Mouse (Mus musculus): Measurements from ENCODE around the gene Dtd1. TPM values are rescaled to one million over a fixed set of nuclear protein-coding genes. Genes with fewer than 3 reads are reported as not detected.

The Dtd1 gene
- polyA plus RNA-seq, 1 experiment from 2014 or later, result 50.8 TPM

DNA sequence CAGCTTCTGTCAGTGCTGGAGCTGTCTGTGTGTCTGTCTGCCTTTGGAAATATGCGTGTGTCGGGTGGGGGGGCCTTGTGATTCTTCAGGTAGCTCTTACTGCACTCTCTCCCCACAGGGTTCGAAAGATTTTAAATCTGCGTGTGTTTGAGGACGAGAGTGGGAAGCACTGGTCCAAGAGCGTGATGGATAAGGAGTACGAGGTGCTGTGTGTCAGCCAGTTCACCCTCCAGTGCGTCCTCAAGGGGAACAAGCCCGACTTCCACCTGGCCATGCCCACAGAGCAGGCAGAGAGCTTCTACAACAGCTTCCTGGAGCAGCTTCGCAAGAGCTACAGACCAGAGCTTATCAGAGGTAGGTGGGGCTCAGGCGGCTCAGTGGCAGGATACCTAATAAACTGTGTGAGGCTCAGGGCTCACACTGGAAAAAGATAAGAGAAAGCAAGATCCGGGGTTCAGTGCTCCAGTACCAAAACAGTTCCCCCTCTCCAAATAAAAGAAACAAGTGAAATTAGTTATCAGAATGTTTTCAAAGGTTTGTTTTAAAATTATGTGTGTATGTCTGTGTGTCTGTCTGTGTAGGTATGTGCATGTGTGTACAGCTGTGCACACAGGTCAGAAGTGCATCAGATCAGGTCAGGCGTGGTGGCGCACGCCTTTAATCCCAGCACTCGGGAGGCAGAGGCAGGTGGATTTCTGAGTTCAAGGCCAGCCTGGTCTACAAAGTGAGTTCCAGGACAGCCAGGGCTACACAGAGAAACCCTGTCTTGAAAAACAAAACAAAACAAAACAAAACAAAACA lies 17.6 kb downstream of the Dtd1 start:
- H3K4me2 ChIP-seq, result no peak overlapping the region
- H3K4me1 ChIP-seq, result no peaks in the 10 kb centered on the region
- ATAC-seq (ENCODE audit: insufficient number of reproducible peaks, insufficient read depth, low FRiP score, low TSS enrichment, low read depth), result no peak
- WGBS, result 89% methylated on average over 16 of the region's 16 CpGs
- H3K9ac ChIP-seq, result no peak overlapping the region
- no peaks in the 10 kb centered on the region for H3K9me3 ChIP-seq
- H3K4me3 ChIP-seq, result no peak overlapping the region
- no peaks in the 10 kb centered on the region for H3K36me3 ChIP-seq
- H3K27me3 ChIP-seq, result no peaks in the 10 kb centered on the region
- no peak overlapping the region for H3K27ac ChIP-seq

DNA sequence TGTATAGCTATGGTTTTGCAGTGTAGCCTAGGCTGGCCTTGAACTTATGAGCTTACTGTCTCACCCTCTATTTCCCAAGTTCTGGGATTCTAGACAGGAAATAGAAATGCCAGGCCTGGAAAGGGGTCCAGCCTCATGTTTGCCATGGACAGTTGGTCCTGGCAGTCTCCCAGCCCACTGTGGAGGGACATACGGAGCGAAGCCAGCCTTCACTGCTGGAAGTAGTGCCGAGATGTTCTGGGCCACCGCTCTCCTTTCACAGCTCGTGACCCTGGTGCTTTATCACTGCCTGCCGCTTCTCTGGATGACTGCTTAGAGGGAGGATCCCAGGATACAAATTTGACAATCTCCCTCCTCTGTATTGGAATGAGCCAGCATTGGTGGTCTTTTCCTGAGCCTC lies 21.8 kb downstream of the Dtd1 start:
- Histone ChIP-seq H3K27me3 (no peaks in the 10 kb centered on the region), H3K9me3 (no peaks in the 10 kb centered on the region), H3K27ac (no peak overlapping the region), H3K4me3 (no peak overlapping the region), H3K36me3 (no peaks in the 10 kb centered on the region), H3K4me2 (no peak overlapping the region), H3K9ac (no peak overlapping the region), H3K4me1 (no peaks in the 10 kb centered on the region)
- WGBS, result 87% methylated on average over 6 of the region's 6 CpGs
- ATAC-seq (ENCODE audit: insufficient number of reproducible peaks, insufficient read depth, low FRiP score, low TSS enrichment, low read depth), result no peak

DNA sequence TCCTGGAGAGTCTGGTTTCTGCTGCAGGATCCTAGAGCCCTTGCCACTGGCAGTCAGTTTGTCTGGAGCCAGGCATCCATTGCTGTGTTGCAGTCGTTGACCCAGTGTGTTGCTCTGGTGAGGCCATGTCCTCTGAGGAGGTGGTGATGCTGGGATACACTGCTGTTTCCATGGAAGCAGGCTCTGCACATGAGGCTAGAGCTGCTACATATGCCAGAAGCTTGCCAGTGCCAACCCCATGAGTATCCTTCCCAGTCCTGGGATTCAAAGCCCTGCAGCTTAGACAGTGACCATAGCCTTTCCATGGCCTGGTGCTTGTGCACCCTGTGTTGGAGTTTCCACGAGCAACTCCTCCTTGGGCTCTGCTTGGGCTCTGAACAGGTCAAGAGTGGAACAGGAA lies 33.9 kb downstream of the Dtd1 start:
- H3K4me1 ChIP-seq, result peaks cover 4% of the 10 kb centered on the region; the same call in 1 of the 2 replicates
- peaks cover 5% of the 10 kb centered on the region; the same call in 1 of the 2 replicates for H3K36me3 ChIP-seq
- H3K4me3 ChIP-seq, result no peak overlapping the region
- no peak overlapping the region for H3K4me2 ChIP-seq
- whole genome bisulfite sequencing, result 93% methylated on average over 2 of the region's 2 CpGs
- no peak overlapping the region for H3K9ac ChIP-seq
- no peak for ATAC-seq (ENCODE audit: insufficient number of reproducible peaks, insufficient read depth, low FRiP score, low TSS enrichment, low read depth)
- H3K9me3 ChIP-seq, result peaks cover 5% of the 10 kb centered on the region; the same call in 1 of the 2 replicates
- H3K27me3 ChIP-seq, result no peaks in the 10 kb centered on the region
- H3K27ac ChIP-seq, result no peak overlapping the region

DNA sequence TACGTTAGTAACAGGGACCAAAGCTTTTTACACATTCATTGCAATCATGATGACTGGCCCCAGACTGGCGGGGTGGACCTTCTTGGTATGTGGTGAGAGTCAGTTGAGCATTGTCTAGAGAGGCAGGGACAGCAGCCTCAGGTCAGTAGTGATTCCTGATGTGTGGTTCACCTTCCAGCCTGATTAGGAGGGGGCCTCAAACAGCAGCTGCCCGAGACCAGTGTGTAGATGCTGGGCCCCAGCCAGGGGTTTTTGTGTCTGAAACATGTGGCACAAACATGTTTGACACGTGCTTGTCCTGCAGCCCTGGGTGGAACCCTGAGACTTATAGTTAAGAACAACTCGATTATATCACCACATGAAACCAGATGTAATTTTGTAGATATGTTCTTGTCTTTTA lies 34.5 kb downstream of the Dtd1 start:
- H3K27me3 ChIP-seq, result no peaks in the 10 kb centered on the region
- H3K4me2 ChIP-seq, result no peak overlapping the region
- H3K4me3 ChIP-seq, result no peak overlapping the region
- peaks cover 4% of the 10 kb centered on the region; the same call in 1 of the 2 replicates for H3K4me1 ChIP-seq
- H3K36me3 ChIP-seq, result peaks cover 5% of the 10 kb centered on the region; the same call in 1 of the 2 replicates
- H3K27ac ChIP-seq, result no peak overlapping the region
- H3K9me3 ChIP-seq, result peaks cover 5% of the 10 kb centered on the region; the same call in 1 of the 2 replicates
- 59% methylated on average over 5 of the region's 5 CpGs for WGBS
- H3K9ac ChIP-seq, result no peak overlapping the region
- no peak for ATAC-seq (ENCODE audit: insufficient number of reproducible peaks, insufficient read depth, low FRiP score, low TSS enrichment, low read depth)

DNA sequence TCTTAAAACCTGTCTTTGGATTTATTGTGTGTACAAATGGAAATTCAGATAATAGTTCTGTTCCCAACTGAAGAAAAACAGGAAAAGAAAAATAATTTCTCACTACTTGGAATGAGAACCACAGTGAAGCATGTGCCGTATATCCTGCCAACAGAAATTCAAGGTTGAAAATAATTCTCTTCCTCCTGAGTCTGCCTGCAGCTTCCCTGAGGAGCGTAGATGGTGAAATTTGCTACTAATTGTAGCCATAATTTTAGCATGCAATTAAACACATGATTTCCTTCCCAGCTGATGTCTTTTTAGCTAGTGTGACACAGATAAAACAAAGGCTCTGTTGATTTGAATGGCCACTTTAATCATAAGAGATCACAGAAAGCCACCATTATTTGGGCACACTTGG lies 35.0 kb downstream of the Dtd1 start:
- ATAC-seq (ENCODE audit: insufficient number of reproducible peaks, insufficient read depth, low FRiP score, low TSS enrichment, low read depth), result no peak
- Histone ChIP-seq H3K9ac (no peak overlapping the region), H3K36me3 (peaks cover 5% of the 10 kb centered on the region; the same call in 1 of the 2 replicates), H3K4me3 (no peak overlapping the region), H3K9me3 (peaks cover 5% of the 10 kb centered on the region; the same call in 1 of the 2 replicates), H3K4me2 (no peak overlapping the region), H3K4me1 (peaks cover 4% of the 10 kb centered on the region; the same call in 1 of the 2 replicates), H3K27ac (no peak overlapping the region), H3K27me3 (no peaks in the 10 kb centered on the region)
- 51% methylated on average over 2 of the region's 2 CpGs for WGBS

DNA sequence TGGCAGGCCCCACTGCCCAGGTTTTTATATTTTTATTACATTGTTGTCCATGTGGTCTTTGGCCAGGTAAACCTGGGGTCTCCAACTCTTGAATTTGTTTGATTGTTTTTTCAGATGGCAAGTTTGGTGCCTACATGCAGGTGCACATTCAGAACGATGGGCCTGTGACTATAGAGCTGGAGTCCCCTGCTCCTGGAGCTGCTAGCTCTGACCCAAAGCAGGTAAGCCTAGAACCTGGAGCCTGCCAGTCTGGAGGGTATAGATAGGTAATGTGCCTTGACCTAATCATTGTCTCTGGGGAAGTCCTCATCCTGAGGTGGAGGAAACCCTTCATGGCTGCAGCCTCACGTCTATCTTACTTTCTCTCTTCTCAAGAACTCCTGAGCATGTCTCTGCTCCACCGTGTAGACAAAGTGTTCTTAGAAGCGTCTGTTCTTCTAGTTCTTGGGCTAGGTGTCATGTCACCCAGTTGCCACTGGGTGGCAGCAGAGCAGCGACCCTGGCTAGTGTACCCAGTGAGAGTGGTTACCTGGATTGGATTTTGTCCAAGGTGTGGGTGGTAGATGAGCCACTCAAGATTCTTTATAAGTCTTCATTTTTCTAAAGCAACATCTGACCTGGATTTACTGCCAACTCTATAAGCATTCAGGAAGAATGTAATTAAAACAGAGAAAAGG lies 36.1 kb downstream of the Dtd1 start:
- Histone ChIP-seq H3K27ac (no peak overlapping the region), H3K36me3 (peaks cover 5% of the 10 kb centered on the region; the same call in 1 of the 2 replicates), H3K27me3 (no peaks in the 10 kb centered on the region), H3K9me3 (peaks cover 5% of the 10 kb centered on the region; the same call in 1 of the 2 replicates), H3K4me3 (no peak overlapping the region), H3K9ac (no peak overlapping the region), H3K4me2 (no peak overlapping the region), H3K4me1 (peaks cover 4% of the 10 kb centered on the region; the same call in 1 of the 2 replicates)
- 18% methylated on average over 5 of the region's 5 CpGs for WGBS
- no peak; the same call in 1 of the 2 replicates for ATAC-seq (ENCODE audit: insufficient number of reproducible peaks, insufficient read depth, low FRiP score, low TSS enrichment, low read depth)

DNA sequence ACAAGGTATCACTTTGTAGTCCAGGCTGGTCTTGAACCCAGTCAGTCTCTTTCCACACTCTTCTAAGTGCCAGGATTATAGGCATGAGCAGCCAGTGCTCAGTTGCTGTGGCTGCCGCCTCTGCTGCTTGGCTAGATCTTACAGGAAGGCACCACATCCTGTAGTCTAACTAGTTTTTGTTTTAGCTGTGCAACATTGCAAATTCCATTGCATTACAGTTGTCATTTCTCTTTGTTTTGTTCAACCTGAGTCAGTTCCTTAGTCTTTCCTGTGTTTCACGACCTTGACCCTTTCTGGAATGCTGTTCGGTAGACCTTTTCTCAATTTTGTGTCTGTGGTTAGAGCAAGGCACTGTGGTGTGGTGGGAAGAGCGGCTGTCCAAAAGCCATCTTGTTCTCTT lies 37.5 kb downstream of the Dtd1 start:
- peaks cover 4% of the 10 kb centered on the region; the same call in 1 of the 2 replicates for H3K9me3 ChIP-seq
- no peak overlapping the region for H3K4me2 ChIP-seq
- H3K9ac ChIP-seq, result no peak overlapping the region
- no peak overlapping the region for H3K27ac ChIP-seq
- WGBS, result 77% methylated on average over 4 of the region's 4 CpGs
- no peaks in the 10 kb centered on the region for H3K27me3 ChIP-seq
- H3K36me3 ChIP-seq, result peaks cover 4% of the 10 kb centered on the region; the same call in 1 of the 2 replicates
- H3K4me3 ChIP-seq, result no peak overlapping the region
- no peak for ATAC-seq (ENCODE audit: insufficient number of reproducible peaks, insufficient read depth, low FRiP score, low TSS enrichment, low read depth)
- peaks cover 13% of the 10 kb centered on the region for H3K4me1 ChIP-seq

DNA sequence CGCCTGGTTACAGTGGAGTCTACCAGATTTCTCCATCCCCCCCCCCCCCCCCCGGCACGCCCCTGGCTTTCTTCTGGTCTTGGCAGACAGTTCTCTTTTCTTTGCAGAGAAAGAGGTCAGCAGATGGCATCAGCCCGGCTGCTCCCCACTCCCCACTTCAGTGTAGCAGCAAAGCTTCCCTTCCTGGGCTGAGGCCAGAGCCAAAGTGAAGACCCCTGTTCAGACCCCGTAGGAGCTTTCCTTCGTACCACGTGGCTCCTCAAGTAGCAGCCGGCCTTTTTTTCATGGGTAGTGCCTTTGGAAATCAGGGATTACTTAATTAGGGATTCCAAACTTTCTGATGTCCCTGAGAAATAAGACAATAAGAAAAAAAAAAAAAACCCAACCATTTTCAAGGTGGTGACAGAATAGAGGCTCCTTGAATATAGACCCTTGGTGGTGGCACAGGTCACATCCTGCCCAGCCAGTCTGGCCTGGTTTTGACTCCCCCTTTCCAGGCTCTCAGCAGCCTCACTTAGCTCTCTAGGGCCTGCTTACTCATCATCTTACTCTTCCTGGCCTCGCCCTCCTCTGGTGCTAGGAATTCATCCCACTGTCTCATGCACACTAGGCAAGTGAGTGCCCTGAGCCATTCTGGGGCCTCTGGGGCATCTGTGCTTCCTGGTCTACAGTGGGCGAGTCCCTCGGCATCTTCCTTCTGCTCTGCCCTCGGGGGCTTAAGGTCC lies 38.1 kb downstream of the Dtd1 start:
- WGBS, result 77% methylated on average over 12 of the region's 12 CpGs
- Histone ChIP-seq H3K36me3 (no peaks in the 10 kb centered on the region), H3K9me3 (no peaks in the 10 kb centered on the region), H3K27me3 (no peaks in the 10 kb centered on the region), H3K4me2 (no peak overlapping the region), H3K27ac (no peak overlapping the region), H3K4me1 (peaks cover 13% of the 10 kb centered on the region), H3K9ac (no peak overlapping the region), H3K4me3 (no peak overlapping the region)
- no peak for ATAC-seq (ENCODE audit: insufficient number of reproducible peaks, insufficient read depth, low FRiP score, low TSS enrichment, low read depth)

DNA sequence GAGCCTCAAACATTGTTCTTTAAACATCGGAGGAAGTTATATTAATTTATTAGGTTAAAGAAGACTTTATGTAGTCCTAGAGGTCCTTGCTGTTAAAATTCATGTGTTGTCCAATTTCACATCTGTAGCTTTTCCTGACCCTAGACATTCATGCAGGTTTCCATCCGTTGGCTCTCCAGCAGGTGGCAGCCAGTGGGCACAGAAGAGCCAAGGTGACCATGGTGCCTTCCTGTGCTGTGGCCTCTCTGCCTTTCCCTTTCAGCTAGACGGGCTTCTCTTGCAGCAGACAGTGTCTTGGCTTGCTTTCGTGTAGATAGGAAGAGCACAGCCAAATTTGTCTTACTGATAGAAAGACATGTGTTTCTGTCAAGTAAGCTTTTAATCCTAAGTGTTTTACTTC lies 39.0 kb downstream of the Dtd1 start:
- Histone ChIP-seq H3K9ac (no peak overlapping the region), H3K27ac (no peak overlapping the region), H3K4me2 (no peak overlapping the region), H3K4me1 (peaks cover 16% of the 10 kb centered on the region), H3K27me3 (no peaks in the 10 kb centered on the region), H3K36me3 (no peaks in the 10 kb centered on the region), H3K4me3 (no peak overlapping the region), H3K9me3 (no peaks in the 10 kb centered on the region)
- 64% methylated on average over 4 of the region's 4 CpGs for WGBS
- ATAC-seq (ENCODE audit: insufficient number of reproducible peaks, insufficient read depth, low FRiP score, low TSS enrichment, low read depth), result no peak

DNA sequence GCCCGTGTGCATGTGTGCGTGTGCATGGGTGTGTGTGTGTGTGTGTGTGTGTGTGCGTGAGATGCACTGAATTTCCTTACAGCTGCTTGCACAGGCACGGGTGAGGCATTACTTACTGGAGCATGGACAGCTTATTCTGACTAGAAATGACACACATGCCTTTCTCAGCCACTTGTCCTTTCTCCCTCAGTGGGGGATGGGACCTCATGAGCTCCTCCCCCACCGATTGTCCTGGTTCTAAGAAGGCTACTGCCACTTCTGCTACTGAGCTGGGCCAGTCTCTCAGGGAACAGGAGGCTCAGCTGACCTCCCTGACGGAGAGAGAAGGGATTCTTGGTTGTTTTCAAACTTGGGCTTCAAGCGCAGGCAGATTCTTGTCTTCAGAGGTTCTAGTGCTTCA lies 40.4 kb downstream of the Dtd1 start:
- Histone ChIP-seq H3K9ac (no peak overlapping the region), H3K4me1 (peaks cover 12% of the 10 kb centered on the region), H3K4me2 (no peak overlapping the region), H3K36me3 (no peaks in the 10 kb centered on the region), H3K27me3 (no peaks in the 10 kb centered on the region), H3K9me3 (no peaks in the 10 kb centered on the region), H3K27ac (no peak overlapping the region), H3K4me3 (no peak overlapping the region)
- WGBS, result 85% methylated on average over 7 of the region's 7 CpGs
- ATAC-seq (ENCODE audit: insufficient number of reproducible peaks, insufficient read depth, low FRiP score, low TSS enrichment, low read depth), result no peak

DNA sequence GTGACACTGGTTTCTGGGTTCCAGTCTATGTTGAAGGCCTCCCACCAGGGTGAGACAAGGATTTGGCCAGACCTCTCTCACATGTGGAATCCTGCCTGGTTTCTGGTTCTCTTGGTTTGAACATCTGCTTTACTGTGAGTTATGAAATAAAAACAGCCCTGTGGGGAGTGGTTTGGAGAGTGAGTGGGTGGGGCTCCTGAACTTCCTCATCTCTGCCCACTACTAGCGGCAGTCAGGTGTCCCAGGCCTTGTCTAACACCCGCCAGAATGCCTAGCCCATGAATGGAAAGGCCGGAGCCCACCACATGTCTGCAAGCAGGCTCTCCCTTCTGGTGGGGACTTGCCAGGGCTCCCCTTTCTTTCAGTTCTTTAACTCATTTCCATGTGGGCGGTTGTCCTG lies 42.3 kb downstream of the Dtd1 start:
- Histone ChIP-seq H3K4me2 (no peak overlapping the region), H3K9me3 (no peaks in the 10 kb centered on the region), H3K27me3 (no peaks in the 10 kb centered on the region), H3K27ac (no peak overlapping the region), H3K4me1 (peaks cover 22% of the 10 kb centered on the region), H3K9ac (no peak overlapping the region), H3K4me3 (no peak overlapping the region), H3K36me3 (no peaks in the 10 kb centered on the region)
- ATAC-seq (ENCODE audit: insufficient number of reproducible peaks, insufficient read depth, low FRiP score, low TSS enrichment, low read depth), result no peak
- 76% methylated on average over 4 of the region's 4 CpGs for WGBS

Data from embryonic facial prominence, embryonic 13.5 days (tissue).